Mouse (Mus musculus): ENCODE measurements at regions not wholly inside any gene's neighbourhood (a gene's known extent, or its start where the extent isn't known, plus 50 kb on each side); places are given as distances from the start of the nearest gene placed in this dataset.

GRCm38 (mm10) chr3:41172306-41173215 is 89.7 kb upstream of the Pgrmc2 start:
- TF ChIP-seq CTCF (IDR thresholded peaks at IDR 0.05) (no peak), POLR2A (IDR thresholded peaks at IDR 0.05; ENCODE audit: insufficient read depth, low read depth, low read length) (no peak), EP300 (IDR thresholded peaks at IDR 0.05; ENCODE audit: insufficient read depth, low read depth, low read length) (no peak)

Data from heart, adult 2 months (tissue).